In the genomic region with DNA sequence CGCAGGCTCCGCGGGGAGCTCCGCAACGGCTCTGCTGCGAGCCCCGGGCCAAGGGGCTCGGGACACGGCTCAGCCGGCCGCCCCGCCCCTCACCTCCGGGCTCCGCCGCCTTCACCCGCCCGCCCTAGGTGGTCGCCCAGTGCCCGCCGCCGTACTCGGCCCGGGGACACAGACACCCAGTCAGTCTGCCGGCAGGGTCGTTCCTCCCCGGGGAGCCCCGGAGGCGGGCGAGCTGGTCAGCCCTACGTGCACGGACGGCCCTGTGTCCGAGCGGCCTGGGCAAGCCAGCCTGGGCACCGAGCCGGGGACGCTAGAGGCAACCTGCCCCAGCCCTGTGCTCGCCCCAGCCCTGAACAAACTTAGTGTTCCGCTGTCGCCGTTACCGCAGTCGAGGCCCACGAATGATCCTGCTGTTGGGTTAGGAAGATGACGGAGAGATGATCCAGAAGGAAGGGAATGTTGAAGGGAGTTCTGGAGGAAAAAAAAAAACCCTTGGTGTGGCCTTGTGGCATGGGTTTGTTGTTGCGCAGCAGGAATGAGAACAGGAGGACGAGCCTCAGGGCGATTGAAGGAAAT, we compare ENCODE assay signal across 8 mouse cellular contexts. TPM values are rescaled to one million over a fixed set of nuclear protein-coding genes. Genes with fewer than 3 reads are reported as not detected.
DNase-seq lines count a peak whose midpoint lies in the region; ATAC-seq lines count a peak whose summit lies in the region.

No protein-coding gene starts in this region.

- peaks cover 27% of the 10 kb centered on the region for H3K36me3 ChIP-seq in forebrain, embryonic 10.5 days (replicated peaks)
- no peaks in the 10 kb centered on the region for H3K36me3 ChIP-seq in macrophage (ENCODE audit: inconsistent target)

- peaks cover 69% of the 10 kb centered on the region for H3K79me2 ChIP-seq in macrophage (ENCODE audit: inconsistent target)

- peak overlapping the region; percentile 91 for H3K27ac ChIP-seq in forebrain, embryonic 10.5 days
- no peak overlapping the region for H3K27ac ChIP-seq in macrophage

- H3K9me3 ChIP-seq in forebrain, embryonic 10.5 days = no peaks in the 10 kb centered on the region

- no peaks in the 10 kb centered on the region for H3K27me3 ChIP-seq in forebrain, embryonic 10.5 days (ENCODE audit: poor library complexity, severe bottlenecking)

- ATAC-seq in cerebellum, adult (ENCODE audit: insufficient number of reproducible peaks, low FRiP score, low TSS enrichment) = peak; percentile 38
- peak; percentile 22 for ATAC-seq in inflammation-experienced regulatory T-cells, adult 6 months

- under 1% methylated on average over 48 of the region's 48 CpGs for WGBS in forebrain, embryonic 10.5 days
- 2% methylated on average over 45 of the region's 48 CpGs for WGBS in macrophage (ENCODE audit: missing documents)

- peaks cover 17% of the 10 kb centered on the region for H3K4me1 ChIP-seq in forebrain, embryonic 10.5 days

- peak overlapping the region; percentile 96 for H3K4me3 ChIP-seq in forebrain, embryonic 10.5 days
- H3K4me3 ChIP-seq in macrophage (ENCODE audit: inconsistent target) = peak overlapping the region; percentile 57

- no peak for DNase-seq in cerebellum, adult 9-11 months
- DNase-seq in retina, postnatal 7 days (ENCODE audit: low read depth, low spot score) = peak; percentile 19
- DNase-seq in retina, postnatal 1 day = no peak
- DNase-seq in forebrain, embryonic 10.5 days (ENCODE audit: extremely low spot score, low spot score) = no peak
- DNase-seq in urinary bladder, postnatal 14 days (ENCODE audit: low spot score) = peak; percentile 49

RNA-seq across cellular contexts. Expression of a gene that starts 0.4 kb away (rescaled TPM):
- 71.8 and 76.2 TPM in 2 replicates for polyA plus RNA-seq in forebrain, embryonic 10.5 days (2016; fragmentation: Nextera tagmentation; extraction: Ambion mirVana)
- 10 to 100 TPM; 33.8 to 41.7 (median 37.1) TPM for polyA plus RNA-seq in inflammation-experienced regulatory T-cells, adult 6 months (2017; shearing (Covaris generic))
- total RNA-seq in macrophage (2018; cell fraction: chromatin; rRNA removed) = 100 to 1,000 TPM in 22 of 26 experiments, 10 to 100 TPM in 4; 71.4 to 326 (median 138) TPM
- 10 to 100 TPM; 21.7 to 45.3 (median 33.3) TPM for total RNA-seq in macrophage (2018; cell fraction: cytosol; rRNA removed)
- 10 to 100 TPM; 51.3 to 96.8 (median 65.2) TPM for total RNA-seq in macrophage (2018; cell fraction: nucleus; rRNA removed)
- polyA plus RNA-seq in macrophage (2018) = 18.2 to 49.2 TPM (median 25.8 TPM) in 3 replicates

RNA-seq across cellular contexts. Expression of a gene that starts 0.6 kb away (rescaled TPM):
- polyA plus RNA-seq in forebrain, embryonic 10.5 days (2016; fragmentation: Nextera tagmentation; extraction: Ambion mirVana) = 1.7 and 1.8 TPM in 2 replicates
- polyA plus RNA-seq in inflammation-experienced regulatory T-cells, adult 6 months (2017; shearing (Covaris generic)) = 1 to 10 TPM in 1 of 3 experiments, under 1 TPM in 2; 0.36 to 2.0 (median 0.63) TPM
- under 1 TPM in 9 of 26 experiments, not detected in 17; 0.21 to 0.89 (median 0.55) TPM for total RNA-seq in macrophage (2018; cell fraction: chromatin; rRNA removed)
- under 1 TPM in 10 of 26 experiments, not detected in 16; 0.09 to 0.41 (median 0.17) TPM for total RNA-seq in macrophage (2018; cell fraction: cytosol; rRNA removed)
- total RNA-seq in macrophage (2018; cell fraction: nucleus; rRNA removed) = 1 to 10 TPM in 3 of 26 experiments, under 1 TPM in 14, not detected in 9; 0.34 to 1.5 (median 0.72) TPM
- polyA plus RNA-seq in macrophage (2018) = not detected in 3 replicates

RNA-seq across cellular contexts. Expression of a gene that starts 47.2 kb away (rescaled TPM):
- 64.6 and 67.8 TPM in 2 replicates for polyA plus RNA-seq in forebrain, embryonic 10.5 days (2016; fragmentation: Nextera tagmentation; extraction: Ambion mirVana)
- polyA plus RNA-seq in inflammation-experienced regulatory T-cells, adult 6 months (2017; shearing (Covaris generic)) = 10 to 100 TPM in 2 of 3 experiments, 1 to 10 TPM in 1; 6.7 to 25.0 (median 19.2) TPM
- 10 to 100 TPM in 18 of 26 experiments, 1 to 10 TPM in 8; 2.7 to 30.5 (median 14.8) TPM for total RNA-seq in macrophage (2018; cell fraction: chromatin; rRNA removed)
- 1 to 10 TPM; 2.2 to 7.2 (median 4.6) TPM for total RNA-seq in macrophage (2018; cell fraction: cytosol; rRNA removed)
- 10 to 100 TPM in 5 of 26 experiments, 1 to 10 TPM in 21; 1.8 to 14.6 (median 6.9) TPM for total RNA-seq in macrophage (2018; cell fraction: nucleus; rRNA removed)
- polyA plus RNA-seq in macrophage (2018) = 2.2 to 7.1 TPM (median 3.3 TPM) in 3 replicates

RNA-seq across cellular contexts. Expression of a gene that starts 59.4 kb away (rescaled TPM):
- 1.7 and 2.9 TPM in 2 replicates for polyA plus RNA-seq in forebrain, embryonic 10.5 days (2016; fragmentation: Nextera tagmentation; extraction: Ambion mirVana)
- polyA plus RNA-seq in inflammation-experienced regulatory T-cells, adult 6 months (2017; shearing (Covaris generic)) = 100 to 1,000 TPM; 180 to 219 (median 188) TPM
- 100 to 1,000 TPM; 109 to 549 (median 220) TPM for total RNA-seq in macrophage (2018; cell fraction: chromatin; rRNA removed)
- 100 to 1,000 TPM; 192 to 507 (median 307) TPM for total RNA-seq in macrophage (2018; cell fraction: cytosol; rRNA removed)
- 100 to 1,000 TPM; 120 to 448 (median 226) TPM for total RNA-seq in macrophage (2018; cell fraction: nucleus; rRNA removed)
- polyA plus RNA-seq in macrophage (2018) = 214 to 424 TPM (median 292 TPM) in 3 replicates

Comparison
In these comparisons a context has a peak if more than half of its experiments do, and no peak if none do; other contexts are left out.
1. DNase-seq: peak in retina, postnatal 7 days (single experiment) and urinary bladder, postnatal 14 days (single experiment); none in cerebellum, adult 9-11 months (single experiment), retina, postnatal 1 day (single experiment) and forebrain, embryonic 10.5 days (single experiment).